ENCODE assay signal across 13 mouse cellular contexts in genomic region chrX:142647202-142647601, GRCm38 (mm10).
"Had no signal": no experiment of that assay in that cellular context is flagged by ENCODE, and none has a peak within 500 bp of the region (broad histone marks: within the 10 kb centered on the region; RNA-seq: fewer than 3 reads in every experiment).

No protein-coding gene starts in this region.

- H3K9me3 ChIP-seq: kidney, embryonic 15.5 days; limb, embryonic 13.5 days; liver, embryonic 12.5 days; midbrain, embryonic 12.5 days; neural tube, embryonic 13.5 days had no signal

- H3K4me3 ChIP-seq: kidney, embryonic 15.5 days; limb, embryonic 13.5 days; liver, embryonic 12.5 days; midbrain, embryonic 12.5 days; neural tube, embryonic 13.5 days had no signal

- DNase-seq: kidney, adult 18-20 months; kidney, postnatal 25 days; layer of hippocampus, adult 9-11 months; layer of hippocampus, postnatal 36 days; lung, adult 18-20 months; right cerebral cortex, postnatal 14 days; thymus, postnatal 25 days had no signal

- H3K4me2 ChIP-seq: kidney, embryonic 15.5 days; limb, embryonic 13.5 days; liver, embryonic 12.5 days; midbrain, embryonic 12.5 days; neural tube, embryonic 13.5 days had no signal

- H3K9ac ChIP-seq: kidney, embryonic 15.5 days; limb, embryonic 13.5 days; liver, embryonic 12.5 days; midbrain, embryonic 12.5 days; neural tube, embryonic 13.5 days had no signal

- H3K27ac ChIP-seq: kidney, embryonic 15.5 days; limb, embryonic 13.5 days; liver, embryonic 12.5 days; midbrain, embryonic 12.5 days; neural tube, embryonic 13.5 days had no signal

- H3K27me3 ChIP-seq: liver, embryonic 12.5 days had no signal

- H3K36me3 ChIP-seq: kidney, embryonic 15.5 days; limb, embryonic 13.5 days; liver, embryonic 12.5 days; midbrain, embryonic 12.5 days; neural tube, embryonic 13.5 days had no signal

- H3K4me1 ChIP-seq: kidney, embryonic 15.5 days; liver, embryonic 12.5 days; midbrain, embryonic 12.5 days; neural tube, embryonic 13.5 days had no signal

- ATAC-seq: liver, embryonic 12.5 days; midbrain, embryonic 16.5 days had no signal
